Mouse (Mus musculus): ENCODE results near the gene Mylk. TPM values are rescaled to one million over a fixed set of nuclear protein-coding genes. Genes with fewer than 3 reads are reported as not detected.

Gene Mylk
- polyA plus RNA-seq, 1 experiment from 2014 or later, result 144 TPM

GRCm38 (mm10) chr16:34981009-34981408 lies 236.0 kb downstream of the Mylk start:
- Histone ChIP-seq H3K4me1 (replicated peaks; ENCODE audit: control insufficient read depth, insufficient read depth, low read length) (no peaks in the 10 kb centered on the region; the same call in 1 of the 2 replicates), H3K27ac (ENCODE audit: low read length) (no peak overlapping the region; the same call in 1 of the 2 replicates), H3K36me3 (ENCODE audit: control insufficient read depth, insufficient read depth, low read length) (peaks cover 26% of the 10 kb centered on the region), H3K4me2 (ENCODE audit: low read depth, low read length) (no peak overlapping the region), H3K27me3 (ENCODE audit: control insufficient read depth, insufficient read depth, low read depth, low read length) (no peaks in the 10 kb centered on the region), H3K9me3 (ENCODE audit: control insufficient read depth, low read length) (no peaks in the 10 kb centered on the region), H3K9ac (ENCODE audit: low read length) (no peak overlapping the region), H3K4me3 (ENCODE audit: low read length) (no peak overlapping the region)
- WGBS, result 75% methylated on average over 7 of the region's 7 CpGs
- no peak for ATAC-seq (ENCODE audit: low read depth)

- Histone ChIP-seq H3K9me3 (ENCODE audit: control insufficient read depth, low read length) (no peaks in the 10 kb centered on the region), H3K27me3 (ENCODE audit: control insufficient read depth, insufficient read depth, low read depth, low read length) (no peaks in the 10 kb centered on the region), H3K4me3 (ENCODE audit: low read length) (no peak overlapping the region), H3K27ac (ENCODE audit: low read length) (no peak overlapping the region), H3K4me2 (ENCODE audit: low read depth, low read length) (no peak overlapping the region), H3K4me1 (replicated peaks; ENCODE audit: control insufficient read depth, insufficient read depth, low read length) (no peaks in the 10 kb centered on the region; the same call in 1 of the 2 replicates), H3K9ac (ENCODE audit: low read length) (no peak overlapping the region), H3K36me3 (ENCODE audit: control insufficient read depth, insufficient read depth, low read length) (peaks cover 18% of the 10 kb centered on the region)
- WGBS, result 38% methylated on average over 11 of the region's 11 CpGs
- no peak for ATAC-seq (ENCODE audit: low read depth)
These were observed 239.4 kb downstream of the Mylk start for GRCm38 (mm10) chr16:34984203-34985030.

GRCm38 (mm10) chr16:34985031-34985346 lies 240.0 kb downstream of the Mylk start:
- 58% methylated on average over 2 of the region's 2 CpGs for WGBS
- no peaks in the 10 kb centered on the region for H3K9me3 ChIP-seq (ENCODE audit: control insufficient read depth, low read length)
- H3K36me3 ChIP-seq (ENCODE audit: control insufficient read depth, insufficient read depth, low read length), result peaks cover 14% of the 10 kb centered on the region
- H3K9ac ChIP-seq (ENCODE audit: low read length), result no peak overlapping the region
- no peaks in the 10 kb centered on the region; the same call in 1 of the 2 replicates for H3K4me1 ChIP-seq (replicated peaks; ENCODE audit: control insufficient read depth, insufficient read depth, low read length)
- ATAC-seq (ENCODE audit: low read depth), result no peak
- H3K27ac ChIP-seq (ENCODE audit: low read length), result no peak overlapping the region
- H3K4me2 ChIP-seq (ENCODE audit: low read depth, low read length), result no peak overlapping the region
- H3K27me3 ChIP-seq (ENCODE audit: control insufficient read depth, insufficient read depth, low read depth, low read length), result no peaks in the 10 kb centered on the region
- no peak overlapping the region for H3K4me3 ChIP-seq (ENCODE audit: low read length)

GRCm38 (mm10) chr16:34986211-34986825 lies 241.3 kb downstream of the Mylk start:
- no peaks in the 10 kb centered on the region; the same call in 1 of the 2 replicates for H3K4me1 ChIP-seq (replicated peaks; ENCODE audit: control insufficient read depth, insufficient read depth, low read length)
- WGBS, result 88% methylated on average over 13 of the region's 13 CpGs
- ATAC-seq (ENCODE audit: low read depth), result no peak

GRCm38 (mm10) chr16:34991365-34991764 lies 246.4 kb downstream of the Mylk start:
- no peak overlapping the region for H3K4me3 ChIP-seq (ENCODE audit: low read length)
- H3K4me2 ChIP-seq (ENCODE audit: low read depth, low read length), result no peak overlapping the region
- no peak overlapping the region for H3K9ac ChIP-seq (ENCODE audit: low read length)
- H3K27ac ChIP-seq (ENCODE audit: low read length), result no peak overlapping the region
- WGBS, result 72% methylated on average over 3 of the region's 3 CpGs
- no peak for ATAC-seq (ENCODE audit: low read depth)
- no peaks in the 10 kb centered on the region for H3K27me3 ChIP-seq (ENCODE audit: control insufficient read depth, insufficient read depth, low read depth, low read length)
- H3K4me1 ChIP-seq (replicated peaks; ENCODE audit: control insufficient read depth, insufficient read depth, low read length), result peaks cover 9% of the 10 kb centered on the region
- peaks cover 21% of the 10 kb centered on the region for H3K36me3 ChIP-seq (ENCODE audit: control insufficient read depth, insufficient read depth, low read length)
- no peaks in the 10 kb centered on the region for H3K9me3 ChIP-seq (ENCODE audit: control insufficient read depth, low read length)

More at GRCm38 (mm10) chr16:34986211-34986825, 241.3 kb downstream of the Mylk start:
- H3K4me3 ChIP-seq (ENCODE audit: low read length), result no peak overlapping the region
- no peaks in the 10 kb centered on the region for H3K27me3 ChIP-seq (ENCODE audit: control insufficient read depth, insufficient read depth, low read depth, low read length)
- peaks cover 20% of the 10 kb centered on the region for H3K36me3 ChIP-seq (ENCODE audit: control insufficient read depth, insufficient read depth, low read length)
- H3K4me2 ChIP-seq (ENCODE audit: low read depth, low read length), result no peak overlapping the region
- H3K9ac ChIP-seq (ENCODE audit: low read length), result no peak overlapping the region
- H3K9me3 ChIP-seq (ENCODE audit: control insufficient read depth, low read length), result no peaks in the 10 kb centered on the region
- no peak overlapping the region for H3K27ac ChIP-seq (ENCODE audit: low read length)

- Histone ChIP-seq H3K4me1 (replicated peaks; ENCODE audit: control insufficient read depth, insufficient read depth, low read length) (peaks cover 19% of the 10 kb centered on the region), H3K4me2 (ENCODE audit: low read depth, low read length) (no peak overlapping the region), H3K9ac (ENCODE audit: low read length) (no peak overlapping the region), H3K4me3 (ENCODE audit: low read length) (no peak overlapping the region), H3K27ac (ENCODE audit: low read length) (no peak overlapping the region; the same call in 1 of the 2 replicates), H3K36me3 (ENCODE audit: control insufficient read depth, insufficient read depth, low read length) (peaks cover 17% of the 10 kb centered on the region), H3K9me3 (ENCODE audit: control insufficient read depth, low read length) (no peaks in the 10 kb centered on the region), H3K27me3 (ENCODE audit: control insufficient read depth, insufficient read depth, low read depth, low read length) (no peaks in the 10 kb centered on the region)
- WGBS, result 78% methylated on average over 5 of the region's 5 CpGs
- ATAC-seq (ENCODE audit: low read depth), result no peak
These were observed 247.8 kb downstream of the Mylk start for GRCm38 (mm10) chr16:34992854-34993253.

GRCm38 (mm10) chr16:34993694-34994330 lies 248.8 kb downstream of the Mylk start:
- peak overlapping the region; percentile 65 for H3K27ac ChIP-seq (ENCODE audit: low read length)

GRCm38 (mm10) chr16:34994641-34995141 lies 249.7 kb downstream of the Mylk start:
- Histone ChIP-seq H3K4me2 (ENCODE audit: low read depth, low read length) (no peak overlapping the region), H3K9ac (ENCODE audit: low read length) (no peak overlapping the region)
- WGBS, result 53% methylated on average over 9 of the region's 9 CpGs

More at GRCm38 (mm10) chr16:34993694-34994330, 248.8 kb downstream of the Mylk start:
- Histone ChIP-seq H3K27me3 (ENCODE audit: control insufficient read depth, insufficient read depth, low read depth, low read length) (no peaks in the 10 kb centered on the region), H3K36me3 (ENCODE audit: control insufficient read depth, insufficient read depth, low read length) (peaks cover 17% of the 10 kb centered on the region), H3K9me3 (ENCODE audit: control insufficient read depth, low read length) (no peaks in the 10 kb centered on the region), H3K4me1 (replicated peaks; ENCODE audit: control insufficient read depth, insufficient read depth, low read length) (peaks cover 21% of the 10 kb centered on the region), H3K4me2 (ENCODE audit: low read depth, low read length) (no peak overlapping the region), H3K4me3 (ENCODE audit: low read length) (no peak overlapping the region), H3K9ac (ENCODE audit: low read length) (peak overlapping the region; percentile 10; the same call in 1 of the 2 replicates)
- ATAC-seq (ENCODE audit: low read depth), result no peak
- 79% methylated on average over 10 of the region's 10 CpGs for WGBS

GRCm38 (mm10) chr16:34996133-34996532 lies 251.1 kb downstream of the Mylk start:
- peak overlapping the region; percentile 10; the same call in 1 of the 2 replicates for H3K4me3 ChIP-seq (ENCODE audit: low read length)
- no peaks in the 10 kb centered on the region for H3K27me3 ChIP-seq (ENCODE audit: control insufficient read depth, insufficient read depth, low read depth, low read length)
- peak; percentile 80 for ATAC-seq (ENCODE audit: low read depth)
- H3K27ac ChIP-seq (ENCODE audit: low read length), result peak overlapping the region; percentile 81
- peaks cover 25% of the 10 kb centered on the region for H3K4me1 ChIP-seq (replicated peaks; ENCODE audit: control insufficient read depth, insufficient read depth, low read length)
- peak overlapping the region; percentile 49; the same call in 1 of the 2 replicates for H3K9ac ChIP-seq (ENCODE audit: low read length)
- no peaks in the 10 kb centered on the region for H3K9me3 ChIP-seq (ENCODE audit: control insufficient read depth, low read length)
- WGBS, result 22% methylated on average over 5 of the region's 5 CpGs
- H3K4me2 ChIP-seq (ENCODE audit: low read depth, low read length), result peak overlapping the region; percentile 27; the same call in 1 of the 2 replicates
- H3K36me3 ChIP-seq (ENCODE audit: control insufficient read depth, insufficient read depth, low read length), result peaks cover 9% of the 10 kb centered on the region

More at GRCm38 (mm10) chr16:34994641-34995141, 249.7 kb downstream of the Mylk start:
- Histone ChIP-seq H3K27ac (ENCODE audit: low read length) (peak overlapping the region; percentile 71), H3K4me1 (replicated peaks; ENCODE audit: control insufficient read depth, insufficient read depth, low read length) (peaks cover 21% of the 10 kb centered on the region), H3K4me3 (ENCODE audit: low read length) (no peak overlapping the region), H3K36me3 (ENCODE audit: control insufficient read depth, insufficient read depth, low read length) (peaks cover 14% of the 10 kb centered on the region), H3K27me3 (ENCODE audit: control insufficient read depth, insufficient read depth, low read depth, low read length) (no peaks in the 10 kb centered on the region), H3K9me3 (ENCODE audit: control insufficient read depth, low read length) (no peaks in the 10 kb centered on the region)
- ATAC-seq (ENCODE audit: low read depth), result peak; percentile 68

Data from lung, embryonic 16.5 days (tissue).